Mouse (Mus musculus) CD4-positive, CD25-positive, alpha-beta regulatory T cell, adult 2 months (primary cell): ENCODE measurements around the gene Rabgap1l.

ENCODE experiments used
- DNase-seq: peaks from one replicate; pipeline ENCODE4 v3.0.0-alpha.2; 2012; ENCODE audit warnings: low read depth, low spot score

The Rabgap1l gene

DNA sequence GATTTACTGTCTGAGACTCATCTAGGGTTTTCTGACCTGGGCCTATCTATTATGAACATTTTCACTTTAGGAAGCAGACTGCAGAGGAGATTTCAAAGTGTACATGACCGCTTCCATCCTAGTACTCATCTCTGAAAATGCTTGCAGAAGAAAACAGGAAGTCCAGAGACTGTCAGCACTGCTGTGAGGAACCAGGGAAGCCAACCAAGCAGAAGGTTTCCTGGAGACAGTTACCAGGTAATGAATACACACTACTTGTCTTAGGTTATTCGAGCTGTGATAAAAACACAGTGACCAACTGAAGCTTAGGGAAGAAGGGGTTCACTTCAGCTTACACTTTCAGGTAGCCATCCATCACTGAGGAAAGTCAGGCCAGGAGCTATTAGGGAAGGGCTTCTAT, 547.1 kb downstream of the Rabgap1l start:
- DNase-seq = peak; percentile 54

DNA sequence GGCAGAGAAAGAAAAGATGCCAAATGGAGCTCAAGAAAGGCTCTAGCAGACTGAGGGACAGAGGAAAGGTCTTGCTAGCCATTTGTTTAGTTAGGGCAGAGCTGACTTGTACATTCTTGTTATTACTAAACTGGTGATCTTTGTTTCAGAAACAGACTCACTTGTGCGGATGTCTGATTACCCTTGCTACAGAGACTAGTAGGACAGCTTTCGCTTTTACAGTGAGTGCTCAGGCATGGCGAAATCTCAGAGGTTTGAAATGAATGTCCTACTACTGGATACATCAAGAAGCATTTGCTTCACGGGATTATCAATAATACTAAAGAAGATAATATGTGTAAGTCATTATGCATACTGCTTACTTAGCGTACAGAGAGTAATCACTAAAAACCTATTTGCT, 548.3 kb downstream of the Rabgap1l start:
- DNase-seq = peak; percentile 41

DNA sequence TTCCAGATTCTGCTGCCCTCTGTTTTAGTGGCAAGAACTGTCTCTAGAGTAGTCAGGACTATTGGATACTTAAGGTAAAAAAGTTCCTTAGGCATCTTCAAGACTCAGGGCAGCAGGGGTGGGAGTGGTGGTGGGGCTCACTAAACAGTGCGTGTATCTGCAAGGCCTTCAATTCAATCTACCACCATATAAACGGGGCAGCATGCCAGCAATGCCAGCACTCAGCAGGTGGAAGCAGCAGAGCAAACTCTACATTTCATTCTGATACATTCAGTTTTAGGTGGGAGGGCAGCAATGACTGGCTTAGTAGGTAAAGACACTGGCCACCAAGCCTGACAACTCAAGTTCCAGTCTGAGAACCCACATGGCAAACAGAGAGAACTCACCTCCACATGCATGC, 552.9 kb downstream of the Rabgap1l start:
- no peak for DNase-seq

DNA sequence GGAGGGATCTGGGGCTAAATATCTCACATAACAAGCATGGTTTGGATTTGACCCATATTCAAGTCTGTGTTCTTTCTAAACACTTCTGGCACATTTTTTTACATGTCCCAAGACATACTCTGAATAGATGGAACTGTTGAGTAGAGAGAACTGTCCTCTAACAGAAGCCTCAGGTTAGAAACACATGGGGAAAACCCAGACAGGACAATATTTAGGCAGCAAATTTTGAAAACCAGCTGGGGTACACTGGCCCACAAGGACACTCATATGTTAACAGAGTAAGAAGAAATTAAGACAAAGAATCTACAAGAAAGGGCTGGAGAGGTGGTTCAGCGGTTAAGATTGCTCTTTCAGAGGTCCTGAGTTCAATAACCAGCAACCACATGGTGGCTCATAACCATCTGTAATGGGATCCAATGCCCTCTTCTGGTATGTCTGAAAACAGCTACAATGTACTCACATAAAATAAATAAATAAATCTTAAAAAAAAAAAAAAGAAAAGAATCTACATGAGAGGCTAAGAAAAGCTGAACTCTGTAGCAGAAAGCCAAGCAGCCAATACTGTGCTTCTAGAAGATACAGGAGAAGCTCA, 554.1 kb downstream of the Rabgap1l start:
- DNase-seq = no peak

DNA sequence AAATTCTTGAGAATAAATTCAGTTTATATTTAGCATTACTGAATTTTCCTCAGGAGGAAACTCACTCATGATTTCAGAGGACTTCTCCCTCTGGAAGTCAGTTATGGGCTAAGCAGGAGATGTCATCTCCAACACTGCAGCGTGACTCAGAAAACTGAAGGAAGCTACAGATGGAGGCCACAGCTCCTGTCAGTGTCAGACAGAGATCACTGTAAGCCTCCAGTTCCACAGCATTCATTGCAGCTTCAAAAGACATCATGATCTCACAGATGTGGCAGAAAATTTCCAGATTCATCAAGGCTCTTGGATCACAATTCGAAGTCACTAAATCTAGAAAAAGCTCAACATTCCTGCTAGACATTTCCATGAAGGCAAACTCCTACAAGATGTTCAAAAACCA, 555.0 kb downstream of the Rabgap1l start:
- no peak for DNase-seq

DNA sequence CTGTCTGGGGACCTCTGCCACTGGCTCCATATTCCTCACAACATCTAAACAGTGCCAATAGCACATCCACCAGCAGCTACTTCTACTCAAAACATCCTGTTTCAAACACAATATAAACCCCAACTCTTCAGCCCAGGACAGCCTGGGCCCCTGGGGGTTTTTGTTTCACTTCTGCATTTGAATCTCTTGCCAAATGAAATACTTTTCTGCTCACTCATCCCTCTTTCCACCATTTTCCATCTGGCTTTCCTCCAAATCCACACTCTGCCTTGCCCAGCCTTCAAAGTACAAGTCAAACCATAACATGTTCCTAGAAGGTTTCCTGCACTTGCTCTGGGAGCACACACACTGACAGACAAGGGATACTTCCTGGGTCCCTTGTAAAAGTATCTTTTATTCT, 559.1 kb downstream of the Rabgap1l start:
- no peak for DNase-seq

DNA sequence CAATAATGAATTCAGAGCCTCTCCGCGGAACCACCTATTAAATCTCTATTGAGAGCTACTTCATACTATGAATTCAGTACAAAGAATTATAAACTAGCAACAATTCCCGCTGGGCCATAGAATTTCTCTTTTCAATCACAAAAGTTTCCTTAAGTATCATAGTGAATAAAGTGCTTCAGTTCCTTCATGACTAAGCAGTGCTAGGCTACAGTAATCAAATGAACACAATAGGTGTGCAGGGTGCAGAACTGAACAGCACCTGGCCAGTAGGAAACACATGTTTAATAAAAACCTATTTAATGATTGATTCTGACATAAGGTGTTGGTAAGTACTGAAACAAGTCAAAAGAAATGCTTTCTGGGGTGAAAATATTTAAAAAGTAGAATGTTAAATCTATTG, 560.9 kb downstream of the Rabgap1l start:
- no peak for DNase-seq

DNA sequence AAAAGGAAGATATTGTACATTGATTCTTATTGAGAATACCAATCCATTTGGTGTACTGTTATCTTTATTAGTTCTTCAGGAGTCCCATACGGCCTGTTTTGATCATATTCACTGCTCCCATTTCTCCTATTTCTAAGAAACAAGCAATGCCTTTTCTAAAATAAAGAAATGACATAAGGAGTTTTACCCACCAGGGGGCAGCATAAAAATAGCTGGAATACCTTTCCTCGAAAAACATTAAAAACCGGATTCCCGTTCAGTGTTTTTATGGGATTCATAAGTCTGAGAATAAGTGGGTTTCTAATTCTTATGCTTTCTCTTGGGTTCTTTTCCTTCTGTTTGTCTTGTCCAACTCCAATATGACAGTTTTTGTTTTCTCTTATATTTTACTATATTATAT, 562.0 kb downstream of the Rabgap1l start:
- DNase-seq = peak; percentile 46

DNA sequence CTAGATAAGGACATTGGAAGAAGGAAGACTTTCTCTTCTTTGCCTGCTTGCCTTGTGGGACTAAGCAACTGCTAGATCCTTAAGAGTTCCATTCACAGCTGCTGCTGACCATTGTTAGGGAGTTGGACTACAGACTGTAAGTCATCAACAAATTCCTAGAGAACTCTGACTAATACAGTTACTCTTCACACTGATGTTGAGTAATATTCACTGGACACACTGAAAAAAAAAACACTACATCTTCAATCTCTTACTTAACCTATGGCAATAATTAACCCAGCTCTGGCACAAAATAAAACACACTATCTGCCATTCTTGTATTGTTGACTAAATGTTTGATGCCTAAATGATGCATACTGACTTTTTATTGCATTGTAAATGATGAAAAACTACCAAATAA, 565.2 kb downstream of the Rabgap1l start:
- no peak for DNase-seq

DNA sequence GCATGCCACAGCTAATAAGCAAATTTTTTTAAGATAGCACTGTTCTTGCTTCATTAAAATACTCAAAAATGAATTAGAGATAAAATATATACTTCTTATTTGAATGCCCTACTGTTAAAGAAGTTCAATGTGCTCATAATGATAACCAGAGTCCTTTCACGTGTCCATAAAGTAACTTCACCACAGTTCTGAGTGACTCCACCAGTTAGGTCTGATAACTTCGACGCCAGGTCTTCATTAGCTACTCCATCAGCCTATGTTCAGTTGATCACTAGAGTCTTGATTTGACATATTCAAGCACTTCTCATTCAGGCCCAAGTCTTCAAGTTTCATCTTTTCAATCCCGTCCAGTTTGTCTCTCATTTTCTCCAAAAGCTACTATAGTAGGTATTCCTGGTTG, 565.8 kb downstream of the Rabgap1l start:
- DNase-seq = no peak

DNA sequence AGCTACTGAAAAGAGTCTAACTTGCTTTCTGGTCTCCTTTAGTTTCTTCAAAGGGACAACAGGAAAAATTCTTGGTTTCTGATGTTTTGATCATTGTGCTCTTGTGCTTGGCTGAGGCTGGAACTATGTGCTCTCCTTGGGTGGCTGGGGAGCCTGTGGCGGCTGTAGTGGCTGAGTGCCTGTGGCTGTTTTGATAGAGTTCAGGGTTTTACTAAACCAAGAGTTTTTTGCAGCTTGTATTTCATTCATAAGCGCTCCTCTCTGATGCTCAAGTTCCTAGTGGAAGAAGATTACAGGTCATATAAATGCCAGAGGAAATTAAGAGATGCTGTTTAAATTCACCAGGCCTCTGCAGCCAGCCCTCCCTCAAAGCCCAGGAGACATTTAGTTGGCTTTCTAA, 568.9 kb downstream of the Rabgap1l start:
- no peak for DNase-seq

DNA sequence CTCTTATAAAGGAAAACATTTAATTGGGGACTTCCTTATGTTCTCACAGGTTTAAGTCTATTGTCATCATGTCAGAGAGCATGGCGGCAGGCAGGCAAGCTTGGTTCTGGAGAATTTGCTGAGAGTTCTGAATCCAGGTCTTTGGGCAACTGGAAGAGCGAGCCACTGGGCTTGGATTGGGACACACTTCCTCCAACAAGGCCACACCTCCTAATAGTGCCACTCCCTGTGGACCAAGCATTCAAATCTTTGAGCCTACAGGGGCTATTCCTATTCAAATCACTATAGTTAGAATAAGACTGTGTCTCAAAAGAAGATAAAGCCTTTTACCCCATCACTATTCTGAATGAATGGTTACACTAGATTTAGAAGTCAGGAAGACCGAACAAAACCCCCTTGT, 575.1 kb downstream of the Rabgap1l start:
- no peak for DNase-seq

DNA sequence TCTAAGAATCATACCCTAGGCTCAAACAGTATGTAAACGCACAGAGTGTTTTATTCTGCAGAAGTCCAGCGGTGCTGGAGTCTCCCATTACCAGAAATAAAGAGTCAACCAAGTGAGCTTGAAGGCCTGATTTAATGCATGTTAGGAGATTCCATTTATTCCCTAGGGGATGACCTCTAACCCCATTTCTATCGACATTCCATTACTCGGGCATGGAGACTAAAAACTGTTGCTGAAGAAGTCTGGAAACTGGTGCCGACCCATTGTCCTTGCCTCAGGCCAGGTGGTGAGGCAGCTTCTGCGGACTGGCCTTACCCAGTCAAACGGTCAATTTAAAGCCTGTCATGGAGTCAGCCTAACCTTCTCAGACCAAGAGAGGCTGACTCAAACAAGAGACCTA, 578.8 kb downstream of the Rabgap1l start:
- no peak for DNase-seq

DNA sequence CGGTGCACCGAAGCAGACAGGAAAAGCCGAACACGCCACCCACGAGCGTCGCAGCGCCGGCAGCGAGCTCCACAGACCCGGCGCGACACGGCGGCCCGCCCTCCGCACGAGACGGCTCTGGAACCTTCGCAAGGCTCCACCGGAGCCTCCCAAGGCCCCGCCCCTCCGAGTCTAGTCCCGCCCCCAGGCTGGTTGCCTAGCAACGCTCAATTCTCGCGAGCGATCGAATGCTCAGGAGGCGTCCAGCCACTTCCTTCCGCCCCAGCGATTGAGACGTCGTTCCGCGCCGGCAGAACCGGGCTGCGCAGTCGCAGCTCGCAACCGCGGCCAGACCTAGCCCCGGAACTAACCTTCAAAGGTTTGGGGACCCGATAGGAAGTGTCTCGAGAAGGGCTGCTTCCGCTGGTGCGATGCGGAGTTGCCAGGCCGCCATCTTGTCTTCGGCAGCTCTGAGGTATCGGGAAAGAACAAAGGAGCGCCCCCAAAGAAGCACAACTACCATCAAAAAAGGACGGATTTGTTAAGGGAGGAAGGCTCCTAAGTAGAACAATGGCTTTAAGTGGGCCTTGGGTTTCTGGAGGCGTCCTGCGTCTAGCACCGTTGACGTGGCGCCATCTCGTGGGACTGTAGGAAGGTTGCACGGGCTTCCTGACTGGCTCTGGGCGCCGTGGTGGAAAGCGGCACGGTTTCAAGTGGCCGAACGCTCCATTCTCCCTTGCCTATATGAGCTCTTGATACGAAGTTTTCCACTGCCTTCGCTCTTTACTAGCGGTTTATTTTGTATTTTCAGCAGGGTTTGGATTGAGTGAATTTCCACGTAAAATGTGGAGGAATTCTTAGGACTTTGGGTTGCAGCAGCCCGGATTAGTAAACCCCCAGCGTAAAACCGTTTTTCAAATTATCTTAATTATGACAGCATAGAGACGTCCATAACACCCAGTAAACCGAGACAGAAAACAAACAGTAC, 580.0 kb downstream of the Rabgap1l start, which contains the start of gene Cacybp:
TSS of gene Cacybp (minus strand) at position 173 of the 967 bp plus-strand sequence.
- peak; percentile 100 for DNase-seq

DNA sequence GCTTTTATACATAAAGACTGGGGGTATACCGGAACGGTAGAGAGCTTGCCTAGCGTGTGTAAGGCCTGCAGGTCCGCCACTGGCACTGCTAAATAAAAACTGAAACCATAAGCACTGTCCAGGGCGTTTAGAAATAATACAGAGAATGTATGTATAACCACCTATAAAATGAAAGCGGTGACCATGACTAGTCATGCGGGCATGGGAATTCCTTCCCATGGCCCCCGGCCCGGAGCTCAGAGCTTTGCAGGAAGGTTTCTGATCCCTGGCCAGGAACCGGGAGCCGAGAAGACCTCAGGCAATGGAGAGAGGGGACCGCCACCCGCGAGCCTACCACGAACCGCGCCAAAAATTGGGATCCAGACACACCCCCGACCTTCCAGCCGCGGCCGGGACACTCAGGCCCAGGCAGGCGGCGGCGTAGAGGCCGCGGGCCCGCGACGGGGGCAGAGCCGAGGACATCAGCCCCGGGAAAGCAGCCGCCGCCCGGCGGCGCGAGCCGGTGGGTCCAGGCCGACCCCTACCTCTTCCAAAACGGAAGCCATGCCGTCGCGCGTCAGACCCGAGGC, 580.8 kb downstream of the Rabgap1l start:
- peak; percentile 40 for DNase-seq

DNA sequence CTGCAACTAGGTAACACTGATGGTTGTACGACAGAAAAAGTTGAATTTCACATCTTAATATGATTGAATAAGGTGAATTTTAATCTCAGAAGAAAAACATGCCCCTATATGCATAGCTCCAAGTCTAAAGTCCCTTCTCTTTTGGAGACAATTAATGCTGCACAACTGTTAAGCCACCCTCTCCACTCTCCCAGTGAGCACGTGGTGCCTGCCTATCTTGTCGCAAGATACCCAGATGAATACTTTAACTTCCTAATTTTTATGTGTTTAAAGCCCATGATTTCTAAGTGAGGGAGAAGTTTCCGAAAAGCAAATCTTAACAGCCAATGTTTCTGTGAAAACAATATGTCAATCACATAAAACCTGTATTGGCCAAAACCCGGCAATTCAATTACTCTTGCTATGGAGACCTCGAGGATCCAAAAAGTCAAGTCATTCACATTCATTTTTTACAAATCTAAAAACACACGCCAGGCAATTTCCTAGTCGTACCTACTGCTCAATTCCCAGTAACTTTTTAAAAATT, 581.4 kb downstream of the Rabgap1l start:
- peak; percentile 11 for DNase-seq

DNA sequence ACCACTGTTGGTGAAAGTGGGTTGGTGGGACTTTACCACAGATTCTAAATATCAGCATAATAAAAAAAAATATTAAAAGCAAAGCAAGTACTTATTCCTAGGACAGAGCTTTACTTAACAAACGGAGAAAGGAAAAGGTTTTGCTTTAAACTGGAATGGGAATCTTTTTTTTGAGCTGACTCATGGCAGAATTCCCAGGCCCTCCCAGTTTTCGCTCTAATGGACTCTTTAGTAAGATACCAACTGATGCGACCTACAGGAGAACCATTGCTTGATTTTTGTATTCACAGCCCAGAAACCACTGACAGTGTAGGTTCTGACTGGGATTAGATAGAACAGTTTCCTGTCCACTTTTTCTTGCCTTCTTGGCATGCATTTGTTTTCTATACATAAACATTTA, 582.4 kb downstream of the Rabgap1l start:
- no peak for DNase-seq

DNA sequence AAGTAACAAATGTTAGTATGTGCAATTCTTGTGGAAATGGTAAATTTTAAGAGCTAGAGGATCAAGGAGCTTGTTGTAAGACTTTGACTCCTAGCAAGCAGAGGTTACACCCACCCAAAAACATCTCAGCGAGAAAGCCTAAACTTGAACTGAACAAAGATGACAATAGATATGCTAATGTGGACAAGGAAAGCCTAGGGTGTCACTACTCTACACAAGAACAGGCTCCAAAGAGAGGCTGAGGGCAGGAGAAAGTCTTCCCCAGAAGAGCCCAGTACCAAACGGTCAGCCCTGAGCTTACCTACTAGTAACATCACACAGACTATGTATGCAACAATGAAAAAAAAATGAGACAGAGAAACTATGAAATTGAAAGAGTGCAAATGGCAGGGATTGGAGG, 583.2 kb downstream of the Rabgap1l start:
- DNase-seq = no peak

DNA sequence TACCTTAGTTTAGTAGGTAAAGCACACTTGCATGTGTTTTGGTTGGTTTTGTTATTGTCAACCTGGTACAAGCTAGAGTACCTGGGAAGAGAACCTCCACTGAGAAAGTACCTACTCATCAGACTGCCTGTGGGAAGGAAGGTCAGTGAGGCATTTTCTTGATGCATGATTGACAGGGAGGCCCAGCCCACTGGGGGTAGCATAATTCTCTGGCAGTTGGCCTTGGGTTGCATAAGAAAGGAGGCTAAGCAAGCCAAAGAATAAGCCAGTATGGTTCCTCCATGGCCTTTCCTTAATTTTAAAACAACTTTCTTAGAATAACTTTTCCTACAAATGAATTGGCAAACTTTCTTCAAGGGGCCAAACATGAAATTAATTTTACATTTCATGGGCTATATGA, 587.5 kb downstream of the Rabgap1l start:
- DNase-seq = no peak

DNA sequence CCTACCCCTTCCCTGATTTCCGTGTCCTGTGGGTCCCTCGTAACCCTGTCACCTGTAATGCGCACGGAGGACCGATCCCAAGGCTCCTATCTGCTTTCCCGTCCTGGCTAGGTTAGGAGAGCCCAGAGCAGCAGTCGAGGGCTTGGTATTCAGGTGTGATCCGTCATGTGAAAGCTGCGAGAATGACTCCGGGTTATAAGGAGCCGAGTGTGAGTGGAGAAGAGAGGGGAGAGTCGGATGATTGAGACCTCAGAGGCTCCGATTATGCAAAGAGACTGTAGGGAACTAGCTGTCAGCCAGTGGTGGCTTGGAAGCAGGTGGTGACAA, 597.7 kb downstream of the Rabgap1l start:
- no peak for DNase-seq

DNA sequence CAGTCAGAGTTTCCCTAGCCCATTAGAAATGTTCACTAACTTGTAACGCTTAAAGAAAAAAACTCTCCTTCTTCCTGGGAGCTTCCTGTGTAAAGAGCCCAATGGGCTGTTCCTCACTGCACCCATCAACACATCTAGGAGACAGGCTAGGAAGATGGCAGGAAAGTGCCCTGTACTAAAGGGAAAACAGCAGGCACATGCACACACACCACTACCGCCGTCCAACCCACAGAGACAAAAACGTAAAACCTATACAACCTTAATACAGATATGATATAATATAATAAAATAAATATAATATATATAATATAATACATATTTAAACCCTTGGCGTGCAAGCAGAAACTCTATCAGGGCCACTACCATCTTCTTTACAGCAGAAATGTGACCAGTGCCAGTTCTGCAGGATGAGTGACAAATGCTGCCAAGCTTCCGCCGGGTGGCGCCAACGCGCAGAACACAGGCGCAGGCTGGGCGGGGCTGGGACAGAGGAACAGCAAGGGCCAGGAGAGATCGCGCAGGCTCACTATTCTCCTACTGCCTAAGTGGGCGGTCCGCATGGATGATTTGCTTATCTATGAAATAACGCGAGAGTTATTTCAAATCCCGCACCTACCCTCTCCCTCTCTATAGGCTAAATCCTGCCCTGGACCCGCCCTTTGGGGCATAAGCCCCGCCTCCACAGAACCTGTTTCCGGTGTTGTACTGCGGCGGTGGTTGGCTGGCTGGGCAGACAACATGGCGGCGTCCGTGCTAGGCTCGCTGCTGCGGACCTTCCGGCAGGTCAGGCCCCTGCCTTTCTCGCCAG, 598.3 kb downstream of the Rabgap1l start, which contains the start of gene Mrps14:
TSS of gene Mrps14 (plus strand) at position 687 of the 808 bp plus-strand sequence.
- DNase-seq = peak; percentile 100

DNA sequence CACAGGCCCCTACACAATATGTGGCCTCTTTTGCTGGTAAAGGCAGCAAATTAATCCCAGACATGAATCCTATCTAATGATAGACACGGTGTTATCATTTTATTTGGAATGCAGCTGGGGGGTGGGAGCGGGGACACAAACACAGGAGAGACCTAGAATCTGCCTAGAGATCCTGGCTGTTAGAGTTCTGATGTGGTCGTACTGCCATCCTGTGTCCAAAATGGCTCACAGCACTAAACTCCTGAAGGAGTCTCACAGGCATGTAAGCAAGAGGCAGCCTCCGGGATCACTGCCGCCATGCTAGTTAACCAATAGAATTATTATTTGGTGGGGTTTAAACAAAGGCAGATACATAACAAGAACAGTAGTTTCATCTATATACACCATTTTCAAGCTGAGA, 608.5 kb downstream of the Rabgap1l start:
- DNase-seq = peak; percentile 48
